Mouse (Mus musculus) olfactory bulb, adult 2 months (tissue): ENCODE measurements around the gene Gpr31b.
"Not testable (repeated sequence)": the region's sequence is repeated elsewhere in the genome, so short reads cannot be mapped to it uniquely, and the experiment has no call there.

Experiments used
- CTCF ChIP-seq: fragments of 200-500 bp; IDR thresholded peaks from 2 replicates; pipeline ENCODE4 v1.5.1; 2012; ENCODE audit warnings: low read depth, mild to moderate bottlenecking, low read length, moderate library complexity; ENCODE audit not compliant: insufficient read depth
- POLR2A ChIP-seq: fragments of 200-500 bp; IDR thresholded peaks from 2 replicates; pipeline ENCODE4 v1.6.1; 2012; ENCODE audit warnings: mild to moderate bottlenecking, low read depth, low read length, moderate library complexity; ENCODE audit not compliant: insufficient read depth

GRCm38 (mm10) chr17:13092960-13093359 lies 40.9 kb upstream of the Gpr31b start:
- not testable (repeated sequence) for TF ChIP-seq POLR2A, CTCF
